Mouse (Mus musculus): ENCODE results near the gene Tgfbr1.
"Not testable (repeated sequence)": the region's sequence is repeated elsewhere in the genome, so short reads cannot be mapped to it uniquely, and the experiment has no call there.

Tgfbr1 gene

GRCm38 (mm10) chr4:47347022-47347421 lies 6.0 kb upstream of the Tgfbr1 start:
- no peak for DNase-seq (ENCODE audit: low spot score in 2 of 2)

GRCm38 (mm10) chr4:47349759-47350158 lies 3.3 kb upstream of the Tgfbr1 start:
- no peak for DNase-seq (ENCODE audit: low spot score in 2 of 2)

GRCm38 (mm10) chr4:47351386-47352049 lies 1.5 kb upstream of the Tgfbr1 start:
- peak in 1 of 2 experiments; percentile 15 for DNase-seq (ENCODE audit: low spot score in 2 of 2)

GRCm38 (mm10) chr4:47352061-47352661 lies 861 bp upstream of the Tgfbr1 start:
- peak; percentile 83 to 85 for DNase-seq (ENCODE audit: low spot score in 2 of 2)

GRCm38 (mm10) chr4:47353416-47354111 lies 542 bp downstream of the Tgfbr1 start:
- DNase-seq (ENCODE audit: low spot score in 2 of 2): peak; percentile 17 to 22

GRCm38 (mm10) chr4:47354304-47354703 lies 1.3 kb downstream of the Tgfbr1 start:
- DNase-seq (ENCODE audit: low spot score in 2 of 2): no peak

- no peak for DNase-seq (ENCODE audit: low spot score in 2 of 2)
Measured at GRCm38 (mm10) chr4:47362662-47363061, 9.6 kb downstream of the Tgfbr1 start.

GRCm38 (mm10) chr4:47363134-47363533 lies 10.1 kb downstream of the Tgfbr1 start:
- DNase-seq (ENCODE audit: low spot score in 2 of 2): no peak

GRCm38 (mm10) chr4:47368717-47369116 lies 15.7 kb downstream of the Tgfbr1 start:
- DNase-seq (ENCODE audit: low spot score in 2 of 2): no peak

GRCm38 (mm10) chr4:47378716-47379115 lies 25.7 kb downstream of the Tgfbr1 start:
- DNase-seq (ENCODE audit: low spot score in 2 of 2): no peak

GRCm38 (mm10) chr4:47382426-47382825 lies 29.4 kb downstream of the Tgfbr1 start:
- no peak for DNase-seq (ENCODE audit: low spot score in 2 of 2)

GRCm38 (mm10) chr4:47391926-47392325 lies 38.9 kb downstream of the Tgfbr1 start:
- not testable (repeated sequence) for DNase-seq (ENCODE audit: low spot score in 2 of 2)

- no peak for DNase-seq (ENCODE audit: low spot score in 2 of 2)
Measured at GRCm38 (mm10) chr4:47396251-47396650, 43.2 kb downstream of the Tgfbr1 start.

GRCm38 (mm10) chr4:47397951-47398687 lies 45.1 kb downstream of the Tgfbr1 start:
- DNase-seq (ENCODE audit: low spot score in 2 of 2): no peak

GRCm38 (mm10) chr4:47399824-47400223 lies 46.8 kb downstream of the Tgfbr1 start:
- DNase-seq (ENCODE audit: low spot score in 2 of 2): peak in 1 of 2 experiments; percentile 26

- no peak for DNase-seq (ENCODE audit: low spot score in 2 of 2)
Measured at GRCm38 (mm10) chr4:47400314-47400713, 47.3 kb downstream of the Tgfbr1 start.

- DNase-seq (ENCODE audit: low spot score in 2 of 2): no peak
Measured at GRCm38 (mm10) chr4:47402200-47402599, 49.2 kb downstream of the Tgfbr1 start.

- no peak for DNase-seq (ENCODE audit: low spot score in 2 of 2)
Measured at GRCm38 (mm10) chr4:47404536-47404935, 51.5 kb downstream of the Tgfbr1 start.

GRCm38 (mm10) chr4:47407161-47407560 lies 54.1 kb downstream of the Tgfbr1 start:
- DNase-seq (ENCODE audit: low spot score in 2 of 2): no peak

- no peak for DNase-seq (ENCODE audit: low spot score in 2 of 2)
Measured at GRCm38 (mm10) chr4:47417871-47418270, 64.8 kb downstream of the Tgfbr1 start.

- peak in 1 of 2 experiments; percentile 20 for DNase-seq (ENCODE audit: low spot score in 2 of 2)
Measured at GRCm38 (mm10) chr4:47419268-47419973, 66.4 kb downstream of the Tgfbr1 start.

GRCm38 (mm10) chr4:47420191-47420590 lies 67.2 kb downstream of the Tgfbr1 start:
- DNase-seq (ENCODE audit: low spot score in 2 of 2): no peak

Measured in right cerebral cortex, adult 2 months (tissue).